Mouse (Mus musculus): Measurements from ENCODE around the gene Invs.
"Not testable (repeated sequence)": the region's sequence is repeated elsewhere in the genome, so short reads cannot be mapped to it uniquely, and the experiment has no call there.

The Invs gene

GRCm38 (mm10) chr4:48328042-48328441 lies 48.5 kb downstream of the Invs start:
- DNase-seq (ENCODE audit: low spot score) = no peak

GRCm38 (mm10) chr4:48332453-48333051 lies 53.0 kb downstream of the Invs start:
- no peak for DNase-seq (ENCODE audit: low spot score)

- DNase-seq (ENCODE audit: low spot score) = peak; percentile 71
Observed at GRCm38 (mm10) chr4:48334927-48335763, 55.6 kb downstream of the Invs start.

GRCm38 (mm10) chr4:48342705-48343104 lies 63.1 kb downstream of the Invs start:
- no peak for DNase-seq (ENCODE audit: low spot score)

- no peak for DNase-seq (ENCODE audit: low spot score)
Observed at GRCm38 (mm10) chr4:48362367-48362766, 82.8 kb downstream of the Invs start.

- DNase-seq (ENCODE audit: low spot score) = no peak
Observed at GRCm38 (mm10) chr4:48371037-48371436, 91.5 kb downstream of the Invs start.

GRCm38 (mm10) chr4:48380940-48381339 lies 101.4 kb downstream of the Invs start:
- DNase-seq (ENCODE audit: low spot score) = peak; percentile 93

GRCm38 (mm10) chr4:48382506-48382905 lies 102.9 kb downstream of the Invs start:
- no peak for DNase-seq (ENCODE audit: low spot score)

- no peak for DNase-seq (ENCODE audit: low spot score)
Observed at GRCm38 (mm10) chr4:48396949-48397348, 117.4 kb downstream of the Invs start.

- no peak for DNase-seq (ENCODE audit: low spot score)
Observed at GRCm38 (mm10) chr4:48403066-48403640, 123.6 kb downstream of the Invs start.

GRCm38 (mm10) chr4:48405724-48406491 lies 126.3 kb downstream of the Invs start:
- DNase-seq (ENCODE audit: low spot score) = not testable (repeated sequence)

GRCm38 (mm10) chr4:48407350-48408039 lies 127.9 kb downstream of the Invs start:
- DNase-seq (ENCODE audit: low spot score) = peak; percentile 80

- no peak for DNase-seq (ENCODE audit: low spot score)
Observed at GRCm38 (mm10) chr4:48413473-48413872, 133.9 kb downstream of the Invs start.

GRCm38 (mm10) chr4:48415838-48416335 lies 136.3 kb downstream of the Invs start:
- DNase-seq (ENCODE audit: low spot score) = no peak

GRCm38 (mm10) chr4:48418831-48419468 lies 139.4 kb downstream of the Invs start:
- DNase-seq (ENCODE audit: low spot score) = no peak

- DNase-seq (ENCODE audit: low spot score) = no peak
Observed at GRCm38 (mm10) chr4:48422633-48423032, 143.1 kb downstream of the Invs start.

GRCm38 (mm10) chr4:48423738-48424137 lies 144.2 kb downstream of the Invs start:
- DNase-seq (ENCODE audit: low spot score) = no peak

GRCm38 (mm10) chr4:48427413-48427812 lies 147.9 kb downstream of the Invs start:
- DNase-seq (ENCODE audit: low spot score) = no peak

GRCm38 (mm10) chr4:48428054-48428453 lies 148.5 kb downstream of the Invs start:
- no peak for DNase-seq (ENCODE audit: low spot score)

GRCm38 (mm10) chr4:48454106-48454773 lies 174.7 kb downstream of the Invs start:
- DNase-seq (ENCODE audit: low spot score) = peak; percentile 31

Data from retina, embryonic 14.5 days (tissue).